In genomic region chr4:34637851-34638250, GRCm38 (mm10) we compare ENCODE assay signal across 13 mouse cellular contexts.
"Had no signal": no experiment of that assay in that cellular context is flagged by ENCODE, and none has a peak within 500 bp of the region (broad histone marks: within the 10 kb centered on the region; RNA-seq: fewer than 3 reads in every experiment).

No protein-coding gene starts in this region.

- DNase-seq: kidney, postnatal 10 days; kidney, postnatal 36 days; liver, embryonic 13.5 days; lung, adult 2 months; lung, postnatal 14 days; lung, postnatal 4 days; retina, postnatal 1 day; right cerebral cortex, postnatal 25 days; spleen, adult 18-20 months; thymus, adult 18-20 months; thymus, postnatal 36 days had no signal

- ATAC-seq: intestine, postnatal 0 days; midbrain, embryonic 15.5 days had no signal
